Mouse (Mus musculus): ENCODE results near the gene Zcchc24. TPM values are rescaled to one million over a fixed set of nuclear protein-coding genes. Genes with fewer than 3 reads are reported as not detected.

Zcchc24 gene
- polyA plus RNA-seq, 1 experiment from 2014 or later = 11.4 TPM

GRCm38 (mm10) chr14:25717718-25718117 lies 51.1 kb downstream of the Zcchc24 start:
- H3K9me3 ChIP-seq (ENCODE audit: control insufficient read depth, low read length) = no peaks in the 10 kb centered on the region
- H3K4me1 ChIP-seq (ENCODE audit: control insufficient read depth, insufficient read depth, low read length) = peaks cover 2% of the 10 kb centered on the region; the same call in 1 of the 2 replicates
- no peak overlapping the region for H3K27ac ChIP-seq (ENCODE audit: low read depth, low read length)
- ATAC-seq (ENCODE audit: low FRiP score) (no peak), DNase-seq (ENCODE audit: low spot score, missing footprints) (no peak)
- WGBS = 84% methylated on average over 8 of the region's 8 CpGs
- H3K36me3 ChIP-seq (ENCODE audit: control insufficient read depth, insufficient read depth, low read length) = no peaks in the 10 kb centered on the region
- no peaks in the 10 kb centered on the region for H3K27me3 ChIP-seq (ENCODE audit: control insufficient read depth, insufficient read depth, low read length)
- H3K4me2 ChIP-seq = no peak overlapping the region
- H3K4me3 ChIP-seq (ENCODE audit: low read depth, low read length) = no peak overlapping the region
- H3K9ac ChIP-seq (ENCODE audit: low read length) = no peak overlapping the region

- 92% methylated on average over 1 of the region's 1 CpGs for WGBS
- no peaks in the 10 kb centered on the region for H3K27me3 ChIP-seq (ENCODE audit: control insufficient read depth, insufficient read depth, low read length)
Observed at GRCm38 (mm10) chr14:25716528-25716927, 52.3 kb downstream of the Zcchc24 start.

GRCm38 (mm10) chr14:25713443-25713842 lies 55.4 kb downstream of the Zcchc24 start:
- ATAC-seq (ENCODE audit: low FRiP score) = no peak
- no peak for DNase-seq (ENCODE audit: low spot score, missing footprints)
- no peaks in the 10 kb centered on the region for H3K36me3 ChIP-seq (ENCODE audit: control insufficient read depth, insufficient read depth, low read length)
- no peak overlapping the region for H3K27ac ChIP-seq (ENCODE audit: low read depth, low read length)
- no peaks in the 10 kb centered on the region for H3K27me3 ChIP-seq (ENCODE audit: control insufficient read depth, insufficient read depth, low read length)
- H3K4me2 ChIP-seq = no peak overlapping the region
- H3K4me3 ChIP-seq (ENCODE audit: low read depth, low read length) = no peak overlapping the region
- H3K4me1 ChIP-seq (ENCODE audit: control insufficient read depth, insufficient read depth, low read length) = peaks cover 7% of the 10 kb centered on the region
- no peak overlapping the region for H3K9ac ChIP-seq (ENCODE audit: low read length)
- no peaks in the 10 kb centered on the region for H3K9me3 ChIP-seq (ENCODE audit: control insufficient read depth, low read length)
- WGBS = 24% methylated on average over 4 of the region's 4 CpGs

More at GRCm38 (mm10) chr14:25716528-25716927, 52.3 kb downstream of the Zcchc24 start:
- H3K27ac ChIP-seq (ENCODE audit: low read depth, low read length) = no peak overlapping the region
- H3K4me1 ChIP-seq (ENCODE audit: control insufficient read depth, insufficient read depth, low read length) = peaks cover 2% of the 10 kb centered on the region; the same call in 1 of the 2 replicates
- H3K9ac ChIP-seq (ENCODE audit: low read length) = no peak overlapping the region
- H3K4me2 ChIP-seq = no peak overlapping the region
- no peaks in the 10 kb centered on the region for H3K9me3 ChIP-seq (ENCODE audit: control insufficient read depth, low read length)
- DNase-seq (ENCODE audit: low spot score, missing footprints) (no peak), ATAC-seq (ENCODE audit: low FRiP score) (no peak)
- no peak overlapping the region for H3K4me3 ChIP-seq (ENCODE audit: low read depth, low read length)
- H3K36me3 ChIP-seq (ENCODE audit: control insufficient read depth, insufficient read depth, low read length) = no peaks in the 10 kb centered on the region

DNA sequence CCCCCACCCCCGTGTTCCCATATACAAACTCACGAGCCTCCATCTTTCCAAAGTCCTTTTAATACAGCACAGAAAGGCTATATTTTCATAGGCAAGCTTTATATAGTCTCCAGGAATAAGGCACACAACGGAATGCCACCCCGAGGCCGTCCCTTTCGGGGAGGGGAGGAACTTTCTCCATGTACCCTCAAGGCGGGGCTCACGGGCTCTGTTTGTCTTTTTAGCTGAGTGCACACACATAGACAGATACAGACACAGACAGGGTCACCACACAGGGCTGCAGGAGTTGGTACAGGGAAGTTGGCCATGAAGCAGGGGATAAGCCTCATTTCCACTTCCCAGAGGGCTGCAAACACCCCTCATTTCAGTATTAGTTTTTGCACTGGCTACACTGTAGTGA lies 57.2 kb downstream of the Zcchc24 start:
- H3K4me3 ChIP-seq (ENCODE audit: low read depth, low read length) = no peak overlapping the region
- no peak overlapping the region for H3K9ac ChIP-seq (ENCODE audit: low read length)
- no peak overlapping the region for H3K4me2 ChIP-seq
- DNase-seq (ENCODE audit: low spot score, missing footprints) = no peak
- no peaks in the 10 kb centered on the region for H3K36me3 ChIP-seq (ENCODE audit: control insufficient read depth, insufficient read depth, low read length)
- no peak for ATAC-seq (ENCODE audit: low FRiP score)
- H3K27me3 ChIP-seq (ENCODE audit: control insufficient read depth, insufficient read depth, low read length) = no peaks in the 10 kb centered on the region
- whole genome bisulfite sequencing = 60% methylated on average over 8 of the region's 8 CpGs
- H3K4me1 ChIP-seq (ENCODE audit: control insufficient read depth, insufficient read depth, low read length) = peaks cover 5% of the 10 kb centered on the region; the same call in 1 of the 2 replicates
- no peaks in the 10 kb centered on the region for H3K9me3 ChIP-seq (ENCODE audit: control insufficient read depth, low read length)
- H3K27ac ChIP-seq (ENCODE audit: low read depth, low read length) = no peak overlapping the region

- Histone ChIP-seq H3K9me3 (ENCODE audit: control insufficient read depth, low read length) (no peaks in the 10 kb centered on the region), H3K27me3 (ENCODE audit: control insufficient read depth, insufficient read depth, low read length) (no peaks in the 10 kb centered on the region), H3K27ac (ENCODE audit: low read depth, low read length) (no peak overlapping the region), H3K4me2 (no peak overlapping the region), H3K9ac (ENCODE audit: low read length) (no peak overlapping the region), H3K4me3 (ENCODE audit: low read depth, low read length) (no peak overlapping the region), H3K36me3 (ENCODE audit: control insufficient read depth, insufficient read depth, low read length) (no peaks in the 10 kb centered on the region), H3K4me1 (ENCODE audit: control insufficient read depth, insufficient read depth, low read length) (peaks cover 5% of the 10 kb centered on the region; the same call in 1 of the 2 replicates)
- ATAC-seq (ENCODE audit: low FRiP score) (no peak), DNase-seq (ENCODE audit: low spot score, missing footprints) (no peak)
- 74% methylated on average over 7 of the region's 7 CpGs for WGBS
Observed at GRCm38 (mm10) chr14:25711177-25711576, 57.7 kb downstream of the Zcchc24 start.

- no peaks in the 10 kb centered on the region for H3K36me3 ChIP-seq (ENCODE audit: control insufficient read depth, insufficient read depth, low read length)
- no peaks in the 10 kb centered on the region for H3K27me3 ChIP-seq (ENCODE audit: control insufficient read depth, insufficient read depth, low read length)
- H3K9ac ChIP-seq (ENCODE audit: low read length) = no peak overlapping the region
- H3K4me3 ChIP-seq (ENCODE audit: low read depth, low read length) = no peak overlapping the region
- ATAC-seq (ENCODE audit: low FRiP score) = no peak
- no peak overlapping the region for H3K27ac ChIP-seq (ENCODE audit: low read depth, low read length)
- 77% methylated on average over 4 of the region's 4 CpGs for WGBS
- H3K9me3 ChIP-seq (ENCODE audit: control insufficient read depth, low read length) = no peaks in the 10 kb centered on the region
- no peak for DNase-seq (ENCODE audit: low spot score, missing footprints)
- H3K4me2 ChIP-seq = no peak overlapping the region
- H3K4me1 ChIP-seq (ENCODE audit: control insufficient read depth, insufficient read depth, low read length) = peaks cover 5% of the 10 kb centered on the region; the same call in 1 of the 2 replicates
Observed at GRCm38 (mm10) chr14:25710681-25711080, 58.2 kb downstream of the Zcchc24 start.

GRCm38 (mm10) chr14:25710073-25710472 lies 58.8 kb downstream of the Zcchc24 start:
- 80% methylated on average over 4 of the region's 4 CpGs for WGBS
- no peak overlapping the region for H3K27ac ChIP-seq (ENCODE audit: low read depth, low read length)
- peaks cover 5% of the 10 kb centered on the region; the same call in 1 of the 2 replicates for H3K4me1 ChIP-seq (ENCODE audit: control insufficient read depth, insufficient read depth, low read length)

GRCm38 (mm10) chr14:25708917-25709316 lies 59.9 kb downstream of the Zcchc24 start:
- no peak overlapping the region for H3K27ac ChIP-seq (ENCODE audit: low read depth, low read length)
- DNase-seq (ENCODE audit: low spot score, missing footprints) = no peak
- no peak overlapping the region for H3K4me3 ChIP-seq (ENCODE audit: low read depth, low read length)
- no peak overlapping the region for H3K4me2 ChIP-seq
- H3K9ac ChIP-seq (ENCODE audit: low read length) = no peak overlapping the region
- H3K36me3 ChIP-seq (ENCODE audit: control insufficient read depth, insufficient read depth, low read length) = no peaks in the 10 kb centered on the region
- H3K4me1 ChIP-seq (ENCODE audit: control insufficient read depth, insufficient read depth, low read length) = peaks cover 5% of the 10 kb centered on the region; the same call in 1 of the 2 replicates
- no peak for ATAC-seq (ENCODE audit: low FRiP score)
- no peaks in the 10 kb centered on the region for H3K27me3 ChIP-seq (ENCODE audit: control insufficient read depth, insufficient read depth, low read length)
- no peaks in the 10 kb centered on the region for H3K9me3 ChIP-seq (ENCODE audit: control insufficient read depth, low read length)
- WGBS = 86% methylated on average over 2 of the region's 2 CpGs

More at GRCm38 (mm10) chr14:25710073-25710472, 58.8 kb downstream of the Zcchc24 start:
- no peak overlapping the region for H3K9ac ChIP-seq (ENCODE audit: low read length)
- H3K4me2 ChIP-seq = no peak overlapping the region
- DNase-seq (ENCODE audit: low spot score, missing footprints) (no peak), ATAC-seq (ENCODE audit: low FRiP score) (no peak)
- H3K4me3 ChIP-seq (ENCODE audit: low read depth, low read length) = no peak overlapping the region
- H3K36me3 ChIP-seq (ENCODE audit: control insufficient read depth, insufficient read depth, low read length) = no peaks in the 10 kb centered on the region
- no peaks in the 10 kb centered on the region for H3K27me3 ChIP-seq (ENCODE audit: control insufficient read depth, insufficient read depth, low read length)
- no peaks in the 10 kb centered on the region for H3K9me3 ChIP-seq (ENCODE audit: control insufficient read depth, low read length)

- no peaks in the 10 kb centered on the region for H3K27me3 ChIP-seq (ENCODE audit: control insufficient read depth, insufficient read depth, low read length)
Observed at GRCm38 (mm10) chr14:25708451-25708850, 60.4 kb downstream of the Zcchc24 start.

More at GRCm38 (mm10) chr14:25708451-25708850, 60.4 kb downstream of the Zcchc24 start:
- Histone ChIP-seq H3K9me3 (ENCODE audit: control insufficient read depth, low read length) (no peaks in the 10 kb centered on the region), H3K4me1 (ENCODE audit: control insufficient read depth, insufficient read depth, low read length) (peaks cover 5% of the 10 kb centered on the region; the same call in 1 of the 2 replicates), H3K4me2 (no peak overlapping the region), H3K9ac (ENCODE audit: low read length) (no peak overlapping the region), H3K27ac (ENCODE audit: low read depth, low read length) (no peak overlapping the region), H3K4me3 (ENCODE audit: low read depth, low read length) (no peak overlapping the region), H3K36me3 (ENCODE audit: control insufficient read depth, insufficient read depth, low read length) (no peaks in the 10 kb centered on the region)
- no peak for DNase-seq (ENCODE audit: low spot score, missing footprints)
- 69% methylated on average over 4 of the region's 4 CpGs for WGBS
- no peak for ATAC-seq (ENCODE audit: low FRiP score)
